Mouse (Mus musculus): ENCODE results near the gene Prickle2. TPM values are rescaled to one million over a fixed set of nuclear protein-coding genes. Genes with fewer than 3 reads are reported as not detected.

The Prickle2 gene
- polyA plus RNA-seq, 1 experiment from 2014 or later = 5.0 TPM

GRCm38 (mm10) chr6:92414478-92415404 lies 291.2 kb downstream of the Prickle2 start:
- H3K4me3 ChIP-seq (ENCODE audit: low read depth, low read length) = no peak overlapping the region
- 29% methylated on average over 8 of the region's 8 CpGs for WGBS
- peak; percentile 67 for ATAC-seq (ENCODE audit: insufficient number of reproducible peaks, low FRiP score, low TSS enrichment, low read depth)
- no peaks in the 10 kb centered on the region for H3K36me3 ChIP-seq (ENCODE audit: control insufficient read depth, insufficient read depth, low read length)
- no peaks in the 10 kb centered on the region for H3K9me3 ChIP-seq (ENCODE audit: control insufficient read depth, low read length)
- no peak overlapping the region for H3K27ac ChIP-seq (replicated peaks; ENCODE audit: low read depth, low read length)
- no peaks in the 10 kb centered on the region; the same call in 1 of the 2 replicates for H3K4me1 ChIP-seq (ENCODE audit: control insufficient read depth, insufficient read depth, low read length)
- peak; percentile 26 for DNase-seq (ENCODE audit: low spot score)
- H3K4me2 ChIP-seq (ENCODE audit: low read depth, severe bottlenecking) = no peak overlapping the region
- H3K27me3 ChIP-seq (ENCODE audit: control insufficient read depth, insufficient read depth, low read length) = no peaks in the 10 kb centered on the region
- H3K9ac ChIP-seq (ENCODE audit: low read length) = no peak overlapping the region

DNA sequence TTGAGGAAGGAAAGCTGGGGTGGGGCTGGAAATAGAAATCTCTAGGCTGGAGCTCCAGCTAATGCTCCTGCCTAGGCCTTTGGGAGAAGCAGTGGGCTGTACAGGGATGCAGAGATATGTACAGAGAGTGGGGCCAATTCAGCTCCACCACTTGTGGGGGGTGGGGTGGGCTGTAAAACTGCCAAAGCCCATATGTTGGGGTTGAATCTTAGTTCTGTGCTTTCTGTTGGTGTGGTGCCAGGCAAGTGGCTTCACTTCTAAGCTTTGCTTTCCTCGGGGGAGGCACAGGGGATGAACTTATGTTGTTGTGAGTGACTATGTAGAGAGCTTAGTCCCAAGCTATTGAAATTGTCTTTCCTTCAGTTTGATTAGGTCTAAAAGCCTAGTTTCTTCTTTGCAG lies 292.0 kb downstream of the Prickle2 start:
- Histone ChIP-seq H3K4me1 (ENCODE audit: control insufficient read depth, insufficient read depth, low read length) (no peaks in the 10 kb centered on the region; the same call in 1 of the 2 replicates), H3K4me2 (ENCODE audit: low read depth, severe bottlenecking) (no peak overlapping the region), H3K9me3 (ENCODE audit: control insufficient read depth, low read length) (no peaks in the 10 kb centered on the region), H3K4me3 (ENCODE audit: low read depth, low read length) (no peak overlapping the region), H3K9ac (ENCODE audit: low read length) (no peak overlapping the region), H3K27ac (replicated peaks; ENCODE audit: low read depth, low read length) (no peak overlapping the region), H3K36me3 (ENCODE audit: control insufficient read depth, insufficient read depth, low read length) (no peaks in the 10 kb centered on the region), H3K27me3 (ENCODE audit: control insufficient read depth, insufficient read depth, low read length) (no peaks in the 10 kb centered on the region)
- no peak for ATAC-seq (ENCODE audit: insufficient number of reproducible peaks, low FRiP score, low TSS enrichment, low read depth)
- WGBS = 50% methylated on average over 1 of the region's 1 CpGs
- no peak for DNase-seq (ENCODE audit: low spot score)

DNA sequence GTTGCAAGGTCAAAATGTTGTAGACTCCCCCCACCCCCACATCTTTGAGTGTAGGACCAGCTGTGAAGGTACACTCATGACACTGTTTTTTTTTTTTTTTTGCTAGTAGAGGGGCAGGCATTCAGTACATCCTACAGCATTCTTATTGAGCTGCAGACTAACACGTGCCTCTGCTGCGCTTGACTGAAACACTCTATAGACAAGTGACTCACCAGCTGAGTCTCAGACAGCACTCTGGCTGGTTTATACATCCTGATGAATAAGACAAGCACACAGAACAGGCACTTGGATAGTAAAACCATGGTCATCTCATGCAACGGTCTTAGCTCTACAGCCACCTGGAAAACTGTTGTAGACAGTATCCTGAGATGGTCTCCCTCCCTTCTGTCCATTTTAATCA lies 296.2 kb downstream of the Prickle2 start:
- no peaks in the 10 kb centered on the region for H3K9me3 ChIP-seq (ENCODE audit: control insufficient read depth, low read length)
- H3K36me3 ChIP-seq (ENCODE audit: control insufficient read depth, insufficient read depth, low read length) = 0 out of 2 replicates have a peak, but pooled peaks cover 2% of the 10 kb centered on the region
- no peak overlapping the region for H3K4me2 ChIP-seq (ENCODE audit: low read depth, severe bottlenecking)
- ATAC-seq (ENCODE audit: insufficient number of reproducible peaks, low FRiP score, low TSS enrichment, low read depth) (no peak), DNase-seq (ENCODE audit: low spot score) (no peak)
- no peak overlapping the region for H3K27ac ChIP-seq (replicated peaks; ENCODE audit: low read depth, low read length)
- WGBS = 94% methylated on average over 3 of the region's 3 CpGs
- no peak overlapping the region for H3K4me3 ChIP-seq (ENCODE audit: low read depth, low read length)
- no peaks in the 10 kb centered on the region; the same call in 1 of the 2 replicates for H3K4me1 ChIP-seq (ENCODE audit: control insufficient read depth, insufficient read depth, low read length)
- no peak overlapping the region for H3K9ac ChIP-seq (ENCODE audit: low read length)
- no peaks in the 10 kb centered on the region for H3K27me3 ChIP-seq (ENCODE audit: control insufficient read depth, insufficient read depth, low read length)

DNA sequence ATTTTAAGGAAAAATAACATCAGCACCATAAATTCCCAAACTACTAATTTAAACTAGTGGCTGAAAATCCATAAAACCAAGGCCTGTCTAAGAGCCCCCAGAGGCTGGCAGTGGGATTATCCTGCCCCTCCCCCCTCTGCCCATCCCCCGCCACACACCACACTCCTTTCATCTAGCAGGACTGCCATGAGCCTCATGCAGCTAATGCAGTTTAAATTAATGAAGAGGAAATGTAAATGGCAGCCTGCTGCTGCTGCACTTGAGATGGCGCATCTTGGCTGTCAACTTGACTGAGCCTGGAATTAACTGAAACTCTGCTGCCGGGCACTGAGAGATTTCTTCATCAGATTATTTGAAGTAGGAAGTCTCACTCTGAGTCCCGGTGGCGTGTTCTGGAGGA lies 298.7 kb downstream of the Prickle2 start:
- ATAC-seq (ENCODE audit: insufficient number of reproducible peaks, low FRiP score, low TSS enrichment, low read depth) (no peak), DNase-seq (ENCODE audit: low spot score) (no peak)
- Histone ChIP-seq H3K27me3 (ENCODE audit: control insufficient read depth, insufficient read depth, low read length) (no peaks in the 10 kb centered on the region), H3K9ac (ENCODE audit: low read length) (no peak overlapping the region), H3K27ac (replicated peaks; ENCODE audit: low read depth, low read length) (no peak overlapping the region), H3K4me2 (ENCODE audit: low read depth, severe bottlenecking) (no peak overlapping the region), H3K4me3 (ENCODE audit: low read depth, low read length) (no peak overlapping the region), H3K9me3 (ENCODE audit: control insufficient read depth, low read length) (no peaks in the 10 kb centered on the region), H3K4me1 (ENCODE audit: control insufficient read depth, insufficient read depth, low read length) (no peaks in the 10 kb centered on the region), H3K36me3 (ENCODE audit: control insufficient read depth, insufficient read depth, low read length) (0 out of 2 replicates have a peak, but pooled peaks cover 2% of the 10 kb centered on the region)
- WGBS = 46% methylated on average over 5 of the region's 5 CpGs

DNA sequence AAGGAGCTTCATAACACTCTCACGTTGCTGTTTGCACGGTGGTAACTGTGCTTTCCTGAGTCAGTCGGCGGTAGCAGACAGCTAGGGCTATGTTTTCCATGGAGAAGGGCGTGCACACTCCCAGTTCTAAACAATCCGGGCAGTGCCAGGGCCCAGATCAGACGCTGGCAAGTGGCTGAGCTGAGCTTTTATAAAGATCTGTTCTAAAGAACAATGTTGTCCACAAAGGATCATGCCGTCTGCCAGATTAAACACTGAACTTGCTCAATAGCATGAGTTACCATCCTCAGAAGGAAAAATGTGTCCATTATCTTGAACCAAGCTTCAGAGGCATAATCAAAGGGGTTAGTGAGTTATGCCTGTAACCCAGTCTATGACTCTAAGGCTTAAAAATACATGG lies 300.4 kb downstream of the Prickle2 start:
- H3K27ac ChIP-seq (replicated peaks; ENCODE audit: low read depth, low read length) = no peak overlapping the region
- no peaks in the 10 kb centered on the region for H3K9me3 ChIP-seq (ENCODE audit: control insufficient read depth, low read length)
- no peak overlapping the region for H3K4me3 ChIP-seq (ENCODE audit: low read depth, low read length)
- H3K4me1 ChIP-seq (ENCODE audit: control insufficient read depth, insufficient read depth, low read length) = no peaks in the 10 kb centered on the region
- H3K4me2 ChIP-seq (ENCODE audit: low read depth, severe bottlenecking) = no peak overlapping the region
- H3K36me3 ChIP-seq (ENCODE audit: control insufficient read depth, insufficient read depth, low read length) = 0 out of 2 replicates have a peak, but pooled peaks cover 2% of the 10 kb centered on the region
- DNase-seq (ENCODE audit: low spot score) (no peak), ATAC-seq (ENCODE audit: insufficient number of reproducible peaks, low FRiP score, low TSS enrichment, low read depth) (no peak)
- no peaks in the 10 kb centered on the region for H3K27me3 ChIP-seq (ENCODE audit: control insufficient read depth, insufficient read depth, low read length)
- 89% methylated on average over 8 of the region's 8 CpGs for WGBS
- H3K9ac ChIP-seq (ENCODE audit: low read length) = no peak overlapping the region

DNA sequence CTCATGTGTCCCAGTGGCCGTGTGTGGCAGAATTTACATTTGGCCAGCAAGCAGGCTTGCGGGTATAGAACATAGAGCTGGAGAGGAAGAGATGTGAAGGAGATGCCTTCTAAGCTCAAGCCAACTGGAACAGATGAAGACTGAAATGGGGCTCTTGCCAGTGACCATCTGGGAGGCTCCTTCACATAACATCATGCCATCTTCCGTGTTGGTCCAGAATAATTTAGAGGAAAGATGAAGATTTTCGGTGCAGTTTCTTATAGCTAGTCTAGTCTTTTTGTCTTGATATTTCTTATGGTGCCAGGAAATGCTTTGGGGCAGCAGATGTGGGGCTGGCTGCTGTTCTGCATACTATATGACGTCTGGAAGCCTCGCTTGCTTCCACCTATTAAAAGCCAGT lies 308.1 kb downstream of the Prickle2 start:
- Histone ChIP-seq H3K4me3 (ENCODE audit: low read depth, low read length) (no peak overlapping the region), H3K9ac (ENCODE audit: low read length) (no peak overlapping the region), H3K27ac (replicated peaks; ENCODE audit: low read depth, low read length) (no peak overlapping the region), H3K27me3 (ENCODE audit: control insufficient read depth, insufficient read depth, low read length) (no peaks in the 10 kb centered on the region), H3K4me1 (ENCODE audit: control insufficient read depth, insufficient read depth, low read length) (no peaks in the 10 kb centered on the region), H3K9me3 (ENCODE audit: control insufficient read depth, low read length) (no peaks in the 10 kb centered on the region), H3K4me2 (ENCODE audit: low read depth, severe bottlenecking) (no peak overlapping the region), H3K36me3 (ENCODE audit: control insufficient read depth, insufficient read depth, low read length) (no peaks in the 10 kb centered on the region)
- ATAC-seq (ENCODE audit: insufficient number of reproducible peaks, low FRiP score, low TSS enrichment, low read depth) (no peak), DNase-seq (ENCODE audit: low spot score) (no peak)
- WGBS = 93% methylated on average over 6 of the region's 6 CpGs

DNA sequence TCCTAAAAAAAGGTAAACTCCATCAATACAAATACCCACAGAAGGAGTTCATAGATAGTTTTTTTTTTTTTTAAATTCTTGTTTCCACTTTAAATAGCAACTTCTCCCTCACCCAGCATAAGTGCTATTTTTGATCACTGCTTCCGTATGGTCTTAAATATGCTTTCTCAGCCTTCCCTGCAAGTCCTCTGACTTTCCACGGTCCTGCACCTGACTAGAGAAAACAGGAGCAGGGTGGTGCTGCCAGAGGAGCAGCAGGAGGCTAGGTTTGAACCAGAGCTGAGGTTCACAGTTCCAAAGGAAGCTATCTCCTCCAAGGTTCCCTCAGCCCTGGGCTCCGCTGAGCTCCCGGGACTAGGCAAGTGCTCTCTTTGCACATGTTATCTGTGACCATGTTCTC lies 310.4 kb downstream of the Prickle2 start:
- no peak overlapping the region for H3K4me3 ChIP-seq (ENCODE audit: low read depth, low read length)
- no peak overlapping the region for H3K4me2 ChIP-seq (ENCODE audit: low read depth, severe bottlenecking)
- DNase-seq (ENCODE audit: low spot score) (no peak), ATAC-seq (ENCODE audit: insufficient number of reproducible peaks, low FRiP score, low TSS enrichment, low read depth) (no peak)
- H3K27me3 ChIP-seq (ENCODE audit: control insufficient read depth, insufficient read depth, low read length) = no peaks in the 10 kb centered on the region
- no peaks in the 10 kb centered on the region for H3K36me3 ChIP-seq (ENCODE audit: control insufficient read depth, insufficient read depth, low read length)
- no peaks in the 10 kb centered on the region for H3K4me1 ChIP-seq (ENCODE audit: control insufficient read depth, insufficient read depth, low read length)
- no peak overlapping the region for H3K27ac ChIP-seq (replicated peaks; ENCODE audit: low read depth, low read length)
- 82% methylated on average over 4 of the region's 4 CpGs for WGBS
- H3K9me3 ChIP-seq (ENCODE audit: control insufficient read depth, low read length) = no peaks in the 10 kb centered on the region
- no peak overlapping the region for H3K9ac ChIP-seq (ENCODE audit: low read length)

GRCm38 (mm10) chr6:92395143-92395542 lies 310.8 kb downstream of the Prickle2 start:
- DNase-seq (ENCODE audit: low spot score) (no peak), ATAC-seq (ENCODE audit: insufficient number of reproducible peaks, low FRiP score, low TSS enrichment, low read depth) (no peak)
- no peak overlapping the region for H3K4me3 ChIP-seq (ENCODE audit: low read depth, low read length)
- whole genome bisulfite sequencing = 74% methylated on average over 1 of the region's 1 CpGs
- no peaks in the 10 kb centered on the region for H3K9me3 ChIP-seq (ENCODE audit: control insufficient read depth, low read length)
- H3K9ac ChIP-seq (ENCODE audit: low read length) = no peak overlapping the region
- H3K27me3 ChIP-seq (ENCODE audit: control insufficient read depth, insufficient read depth, low read length) = no peaks in the 10 kb centered on the region
- no peak overlapping the region for H3K4me2 ChIP-seq (ENCODE audit: low read depth, severe bottlenecking)
- H3K27ac ChIP-seq (replicated peaks; ENCODE audit: low read depth, low read length) = no peak overlapping the region
- no peaks in the 10 kb centered on the region for H3K4me1 ChIP-seq (ENCODE audit: control insufficient read depth, insufficient read depth, low read length)
- no peaks in the 10 kb centered on the region for H3K36me3 ChIP-seq (ENCODE audit: control insufficient read depth, insufficient read depth, low read length)
